Mouse (Mus musculus): ENCODE measurements around the gene Wdr43. TPM values are rescaled to one million over a fixed set of nuclear protein-coding genes. Genes with fewer than 3 reads are reported as not detected.

Gene Wdr43
- polyA plus RNA-seq, 1 experiment from 2014 or later, result 110 TPM

DNA sequence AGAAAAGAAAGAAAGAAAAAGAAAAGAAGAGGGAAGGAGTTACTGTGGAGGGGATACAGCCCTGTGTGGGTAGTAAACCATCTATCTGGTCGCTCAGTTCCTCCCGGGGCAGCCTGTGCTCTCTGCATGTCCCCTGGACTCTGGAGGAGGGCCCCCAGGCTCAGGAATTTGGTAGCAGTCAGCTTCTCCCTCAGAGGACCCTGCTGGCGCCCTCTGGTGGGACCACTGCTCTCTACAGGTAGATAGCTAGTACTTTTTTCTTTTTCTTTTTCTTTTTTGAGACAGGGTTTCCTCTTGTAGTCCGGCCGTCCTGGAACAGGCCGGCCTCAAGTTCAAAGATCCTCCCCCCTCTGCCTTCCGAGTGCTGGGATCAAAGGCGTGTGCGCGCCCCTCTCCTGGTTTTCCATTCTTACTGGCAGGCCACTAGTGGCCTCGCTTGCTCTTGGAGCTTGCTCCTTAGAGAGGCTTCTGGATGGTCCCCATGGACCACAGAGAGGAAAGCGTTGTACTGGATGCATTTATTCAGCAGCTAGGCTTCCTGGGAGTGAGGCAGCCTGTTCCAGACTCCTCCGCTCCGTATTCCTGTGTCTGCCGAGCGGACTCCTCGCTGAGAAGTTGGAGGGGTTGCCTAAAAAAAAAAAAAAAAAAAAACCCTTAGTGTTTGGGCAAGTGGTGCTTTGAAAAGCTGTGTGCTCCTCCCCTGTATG is 56.3 kb downstream of the Wdr43 start:
- no peak overlapping the region for H3K4me2 ChIP-seq (ENCODE audit: low read length)
- H3K4me3 ChIP-seq (ENCODE audit: low read depth, low read length), result no peak overlapping the region
- WGBS, result 59% methylated on average over 17 of the region's 17 CpGs
- 0 out of 2 replicates have a peak, but pooled peaks cover 3% of the 10 kb centered on the region for H3K9me3 ChIP-seq (ENCODE audit: control insufficient read depth, low read length)
- H3K27me3 ChIP-seq (replicated peaks; ENCODE audit: control insufficient read depth, insufficient read depth, low read length), result no peaks in the 10 kb centered on the region
- ATAC-seq (replicated peaks; ENCODE audit: low FRiP score, low TSS enrichment, low read depth), result no peak
- DNase-seq (ENCODE audit: low spot score), result peak; percentile 68
- no peak overlapping the region for H3K9ac ChIP-seq (ENCODE audit: low read length)
- no peaks in the 10 kb centered on the region for H3K36me3 ChIP-seq (ENCODE audit: control insufficient read depth, insufficient read depth, low read length)
- H3K27ac ChIP-seq (ENCODE audit: low read depth), result no peak overlapping the region
- no peaks in the 10 kb centered on the region for H3K4me1 ChIP-seq (replicated peaks; ENCODE audit: control insufficient read depth, insufficient read depth, low read length)

DNA sequence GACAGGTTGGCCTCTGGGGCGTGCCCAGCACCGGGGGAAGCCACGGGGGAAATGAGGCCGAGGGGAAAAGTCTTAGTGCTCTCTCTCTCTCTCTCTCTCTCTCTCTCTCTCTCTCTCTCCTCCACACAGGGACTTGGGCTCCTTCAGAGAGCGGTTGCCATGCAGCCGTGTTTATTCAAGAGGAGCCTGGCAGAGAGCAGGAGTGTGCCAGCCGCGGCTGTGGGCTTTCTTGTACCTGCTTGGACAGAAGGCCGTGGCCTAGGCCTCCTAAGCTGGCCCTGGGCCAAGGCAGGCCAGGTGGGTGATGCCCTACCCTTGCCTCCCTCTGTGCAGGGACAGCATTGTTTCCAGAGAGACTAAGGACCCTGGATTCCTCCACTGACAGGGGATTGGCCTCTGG is 57.4 kb downstream of the Wdr43 start, which contains the start of gene Togaram2:
Gene Togaram2, plus strand, starts transcription at position 170 of the 400 bp plus-strand sequence.
- no peak within 1 kb of the TSS for H3K27ac ChIP-seq (ENCODE audit: low read depth)
- no peaks in the 10 kb centered on the region for H3K4me1 ChIP-seq (replicated peaks; ENCODE audit: control insufficient read depth, insufficient read depth, low read length)
- H3K9ac ChIP-seq (ENCODE audit: low read length), result no peak within 1 kb of the TSS
- no peaks in the 10 kb centered on the region for H3K36me3 ChIP-seq (ENCODE audit: control insufficient read depth, insufficient read depth, low read length)
- no peak for ATAC-seq (replicated peaks; ENCODE audit: low FRiP score, low TSS enrichment, low read depth)
- H3K9me3 ChIP-seq (ENCODE audit: control insufficient read depth, low read length), result 0 out of 2 replicates have a peak, but pooled peaks cover 3% of the 10 kb centered on the region
- WGBS, result 44% methylated on average over 9 of the region's 9 CpGs
- DNase-seq (ENCODE audit: low spot score), result no peak
- H3K4me2 ChIP-seq (ENCODE audit: low read length), result no peak within 1 kb of the TSS
- H3K4me3 ChIP-seq (ENCODE audit: low read depth, low read length), result no peak within 1 kb of the TSS
- H3K27me3 ChIP-seq (replicated peaks; ENCODE audit: control insufficient read depth, insufficient read depth, low read length), result no peaks in the 10 kb centered on the region

DNA sequence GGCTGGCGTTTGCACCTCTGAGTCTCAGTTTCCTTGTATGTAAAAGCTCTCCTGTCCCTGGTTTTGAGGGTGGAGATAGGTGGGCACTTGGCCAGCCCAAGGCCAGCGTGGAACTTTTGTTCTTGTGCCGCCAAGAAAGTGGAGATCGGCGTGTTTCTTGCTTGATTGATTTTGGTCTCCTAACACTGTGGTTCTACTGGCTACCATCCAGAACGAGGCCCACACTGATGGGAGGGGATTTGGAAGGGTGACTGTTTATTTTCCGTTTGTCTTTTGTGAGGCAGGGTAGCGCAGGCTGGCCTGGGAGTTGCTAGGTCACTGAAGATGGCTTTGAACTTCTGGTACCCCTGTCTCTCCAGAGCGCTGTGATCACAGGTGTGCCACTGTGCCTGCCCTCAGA is 58.2 kb downstream of the Wdr43 start:
- no peak overlapping the region for H3K4me3 ChIP-seq (ENCODE audit: low read depth, low read length)
- H3K27ac ChIP-seq (ENCODE audit: low read depth), result no peak overlapping the region
- no peaks in the 10 kb centered on the region for H3K36me3 ChIP-seq (ENCODE audit: control insufficient read depth, insufficient read depth, low read length)
- 55% methylated on average over 9 of the region's 9 CpGs for WGBS
- no peaks in the 10 kb centered on the region for H3K4me1 ChIP-seq (replicated peaks; ENCODE audit: control insufficient read depth, insufficient read depth, low read length)
- no peak overlapping the region for H3K4me2 ChIP-seq (ENCODE audit: low read length)
- H3K27me3 ChIP-seq (replicated peaks; ENCODE audit: control insufficient read depth, insufficient read depth, low read length), result no peaks in the 10 kb centered on the region
- DNase-seq (ENCODE audit: low spot score) (no peak), ATAC-seq (replicated peaks; ENCODE audit: low FRiP score, low TSS enrichment, low read depth) (no peak)
- no peaks in the 10 kb centered on the region for H3K9me3 ChIP-seq (ENCODE audit: control insufficient read depth, low read length)
- H3K9ac ChIP-seq (ENCODE audit: low read length), result no peak overlapping the region

DNA sequence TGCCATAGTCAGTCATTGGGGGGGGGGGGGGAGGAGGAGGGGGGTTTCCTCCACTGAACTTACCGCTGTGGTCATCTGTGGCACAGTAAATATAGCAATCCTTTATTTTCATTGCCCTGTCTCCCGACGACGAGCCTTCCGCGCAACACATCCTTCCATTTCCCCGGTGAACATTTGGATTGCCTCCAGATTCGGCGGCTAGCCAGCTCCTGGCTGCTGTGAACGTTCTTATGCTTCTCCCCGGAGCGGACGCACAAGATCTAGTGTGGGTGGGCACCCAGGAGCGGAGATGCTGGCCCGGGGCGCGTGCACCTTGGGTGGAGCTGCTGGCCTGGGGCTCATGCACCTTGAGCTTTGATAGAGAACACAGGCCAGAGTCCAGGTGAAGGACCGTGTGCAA is 59.2 kb downstream of the Wdr43 start:
- ATAC-seq (replicated peaks; ENCODE audit: low FRiP score, low TSS enrichment, low read depth) (no peak), DNase-seq (ENCODE audit: low spot score) (no peak)
- H3K9ac ChIP-seq (ENCODE audit: low read length), result no peak overlapping the region
- no peaks in the 10 kb centered on the region for H3K36me3 ChIP-seq (ENCODE audit: control insufficient read depth, insufficient read depth, low read length)
- H3K4me2 ChIP-seq (ENCODE audit: low read length), result no peak overlapping the region
- H3K4me3 ChIP-seq (ENCODE audit: low read depth, low read length), result no peak overlapping the region
- no peaks in the 10 kb centered on the region for H3K4me1 ChIP-seq (replicated peaks; ENCODE audit: control insufficient read depth, insufficient read depth, low read length)
- H3K27ac ChIP-seq (ENCODE audit: low read depth), result no peak overlapping the region
- H3K9me3 ChIP-seq (ENCODE audit: control insufficient read depth, low read length), result no peaks in the 10 kb centered on the region
- no peaks in the 10 kb centered on the region for H3K27me3 ChIP-seq (replicated peaks; ENCODE audit: control insufficient read depth, insufficient read depth, low read length)
- 78% methylated on average over 18 of the region's 18 CpGs for WGBS

DNA sequence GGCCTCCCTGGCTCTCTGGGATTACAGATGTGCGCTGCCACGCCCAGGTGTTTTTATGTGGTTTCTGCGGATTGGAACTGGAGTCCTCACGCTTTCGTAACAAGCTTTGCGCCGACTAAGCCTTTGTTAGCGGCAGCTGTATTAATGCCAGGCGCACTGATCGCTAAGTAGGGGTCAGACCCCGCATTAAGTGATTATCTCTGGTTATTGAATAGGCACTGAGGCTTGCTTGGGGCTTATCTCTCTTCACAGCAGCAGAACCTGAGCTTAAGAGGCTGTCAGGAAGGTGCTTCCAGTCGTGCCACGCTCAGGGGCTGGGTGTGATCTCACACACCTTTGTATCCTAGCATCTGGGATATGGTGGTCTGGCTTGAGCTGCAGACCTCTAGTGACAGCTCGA is 66.0 kb downstream of the Wdr43 start:
- no peak for DNase-seq (ENCODE audit: low spot score)
- 75% methylated on average over 14 of the region's 14 CpGs for WGBS
- ATAC-seq (replicated peaks; ENCODE audit: low FRiP score, low TSS enrichment, low read depth), result no peak

DNA sequence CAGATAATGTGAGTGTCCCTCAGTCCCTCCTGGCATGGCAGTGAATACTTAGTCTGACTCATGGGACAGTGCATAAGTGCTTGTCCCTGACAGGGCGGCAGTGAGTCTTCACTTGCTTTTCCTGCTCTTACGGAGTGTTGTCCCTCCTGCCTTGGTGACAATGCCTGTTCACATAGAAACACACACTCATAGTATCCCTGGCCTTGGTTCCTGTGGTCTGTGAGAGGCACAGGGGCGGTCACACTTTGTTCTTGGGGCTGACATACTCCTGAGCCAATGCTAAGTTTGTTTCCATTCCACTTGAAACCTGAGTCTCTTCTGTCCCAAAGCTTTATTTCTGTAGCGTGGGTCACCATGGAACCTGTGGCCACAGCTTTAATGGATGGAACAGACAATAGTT is 66.7 kb downstream of the Wdr43 start:
- ATAC-seq (replicated peaks; ENCODE audit: low FRiP score, low TSS enrichment, low read depth) (no peak), DNase-seq (ENCODE audit: low spot score) (no peak)
- WGBS, result 81% methylated on average over 4 of the region's 4 CpGs
- no peak overlapping the region for H3K27ac ChIP-seq (ENCODE audit: low read depth)
- H3K9me3 ChIP-seq (ENCODE audit: control insufficient read depth, low read length), result no peaks in the 10 kb centered on the region
- no peaks in the 10 kb centered on the region for H3K36me3 ChIP-seq (ENCODE audit: control insufficient read depth, insufficient read depth, low read length)
- H3K4me1 ChIP-seq (replicated peaks; ENCODE audit: control insufficient read depth, insufficient read depth, low read length), result no peaks in the 10 kb centered on the region
- no peaks in the 10 kb centered on the region for H3K27me3 ChIP-seq (replicated peaks; ENCODE audit: control insufficient read depth, insufficient read depth, low read length)
- no peak overlapping the region for H3K9ac ChIP-seq (ENCODE audit: low read length)
- no peak overlapping the region for H3K4me3 ChIP-seq (ENCODE audit: low read depth, low read length)
- H3K4me2 ChIP-seq (ENCODE audit: low read length), result no peak overlapping the region

More for the DNA sequence above, 66.0 kb downstream of the Wdr43 start:
- no peaks in the 10 kb centered on the region for H3K4me1 ChIP-seq (replicated peaks; ENCODE audit: control insufficient read depth, insufficient read depth, low read length)
- no peaks in the 10 kb centered on the region for H3K9me3 ChIP-seq (ENCODE audit: control insufficient read depth, low read length)
- H3K4me3 ChIP-seq (ENCODE audit: low read depth, low read length), result no peak overlapping the region
- no peaks in the 10 kb centered on the region for H3K27me3 ChIP-seq (replicated peaks; ENCODE audit: control insufficient read depth, insufficient read depth, low read length)
- no peaks in the 10 kb centered on the region for H3K36me3 ChIP-seq (ENCODE audit: control insufficient read depth, insufficient read depth, low read length)
- H3K27ac ChIP-seq (ENCODE audit: low read depth), result no peak overlapping the region
- H3K9ac ChIP-seq (ENCODE audit: low read length), result no peak overlapping the region
- no peak overlapping the region for H3K4me2 ChIP-seq (ENCODE audit: low read length)

DNA sequence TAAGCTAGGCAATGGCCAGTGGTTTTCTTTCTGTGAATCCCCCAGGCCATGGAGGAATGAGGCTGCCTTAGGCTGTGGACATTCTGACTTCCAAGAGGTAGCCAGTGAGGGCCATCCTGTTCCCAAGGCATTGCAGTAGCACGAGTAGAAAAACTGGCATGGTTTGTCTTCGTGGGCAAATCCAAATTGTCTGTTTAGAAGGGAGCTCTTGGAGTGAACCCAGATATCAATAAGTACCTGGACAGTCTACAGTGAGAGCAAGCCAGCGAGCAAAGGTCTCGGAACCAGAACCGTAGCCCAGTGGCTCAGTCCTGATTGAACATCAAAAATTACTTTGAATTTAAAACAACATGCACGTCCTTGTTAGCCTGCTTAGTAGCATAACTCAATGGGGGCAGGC is 67.6 kb downstream of the Wdr43 start:
- Histone ChIP-seq H3K9me3 (ENCODE audit: control insufficient read depth, low read length) (no peaks in the 10 kb centered on the region), H3K4me3 (ENCODE audit: low read depth, low read length) (no peak overlapping the region), H3K27me3 (replicated peaks; ENCODE audit: control insufficient read depth, insufficient read depth, low read length) (no peaks in the 10 kb centered on the region), H3K4me2 (ENCODE audit: low read length) (no peak overlapping the region), H3K36me3 (ENCODE audit: control insufficient read depth, insufficient read depth, low read length) (no peaks in the 10 kb centered on the region), H3K9ac (ENCODE audit: low read length) (no peak overlapping the region), H3K27ac (ENCODE audit: low read depth) (no peak overlapping the region), H3K4me1 (replicated peaks; ENCODE audit: control insufficient read depth, insufficient read depth, low read length) (no peaks in the 10 kb centered on the region)
- ATAC-seq (replicated peaks; ENCODE audit: low FRiP score, low TSS enrichment, low read depth), result no peak
- DNase-seq (ENCODE audit: low spot score), result no peak
- 87% methylated on average over 6 of the region's 6 CpGs for WGBS

DNA sequence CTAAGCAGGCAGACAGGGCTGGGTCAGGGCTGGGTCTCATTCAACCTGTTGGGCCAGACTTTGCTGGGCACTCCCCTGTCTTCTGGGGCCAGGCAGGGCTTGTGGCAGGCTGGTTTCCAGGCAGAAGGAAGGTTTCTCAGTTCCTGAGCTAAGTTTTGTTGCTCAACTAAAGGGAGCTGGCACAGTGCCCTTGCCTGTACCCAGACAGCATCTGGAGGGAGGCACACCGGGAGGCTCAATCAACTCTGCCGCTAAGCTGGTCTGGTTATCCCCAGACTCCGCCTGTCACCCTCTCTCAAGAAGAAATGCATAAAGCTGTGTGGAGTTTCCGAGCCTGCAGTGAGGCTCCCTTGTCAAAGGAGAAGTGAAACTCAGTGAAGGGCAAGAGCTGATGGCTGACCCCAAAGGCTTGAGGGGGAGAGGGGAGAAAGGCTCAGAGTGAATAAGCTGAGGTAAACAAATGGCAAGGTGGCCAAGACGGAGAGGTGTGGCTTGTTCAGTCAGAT is 68.5 kb downstream of the Wdr43 start:
- no peaks in the 10 kb centered on the region for H3K27me3 ChIP-seq (replicated peaks; ENCODE audit: control insufficient read depth, insufficient read depth, low read length)
- H3K36me3 ChIP-seq (ENCODE audit: control insufficient read depth, insufficient read depth, low read length), result no peaks in the 10 kb centered on the region
- H3K4me3 ChIP-seq (ENCODE audit: low read depth, low read length), result no peak overlapping the region
- H3K4me1 ChIP-seq (replicated peaks; ENCODE audit: control insufficient read depth, insufficient read depth, low read length), result no peaks in the 10 kb centered on the region
- no peak overlapping the region for H3K27ac ChIP-seq (ENCODE audit: low read depth)
- DNase-seq (ENCODE audit: low spot score) (no peak), ATAC-seq (replicated peaks; ENCODE audit: low FRiP score, low TSS enrichment, low read depth) (no peak)
- H3K9ac ChIP-seq (ENCODE audit: low read length), result no peak overlapping the region
- no peak overlapping the region for H3K4me2 ChIP-seq (ENCODE audit: low read length)
- H3K9me3 ChIP-seq (ENCODE audit: control insufficient read depth, low read length), result no peaks in the 10 kb centered on the region
- 48% methylated on average over 5 of the region's 5 CpGs for WGBS

DNA sequence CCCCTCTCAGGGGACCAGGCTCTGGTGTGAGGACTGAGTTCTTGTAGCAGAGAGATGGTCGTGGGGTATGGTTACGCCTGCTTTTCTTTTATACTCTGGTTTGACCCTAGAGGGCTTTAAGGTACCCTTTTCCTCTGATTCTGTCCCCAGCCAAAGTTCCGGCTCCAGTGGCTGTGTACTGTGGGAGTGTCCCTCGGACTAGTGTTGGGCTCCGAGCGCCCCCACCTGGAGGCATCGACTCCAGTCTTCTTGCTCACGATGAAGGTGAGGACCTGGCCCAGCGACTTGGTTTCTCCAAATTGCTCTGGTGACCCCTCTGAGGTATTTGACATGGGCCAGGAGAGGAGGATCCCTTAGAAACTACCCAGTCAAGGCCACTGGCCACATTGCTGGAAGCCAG is 71.7 kb downstream of the Wdr43 start:
- Histone ChIP-seq H3K27ac (ENCODE audit: low read depth) (no peak overlapping the region), H3K9ac (ENCODE audit: low read length) (no peak overlapping the region), H3K4me3 (ENCODE audit: low read depth, low read length) (no peak overlapping the region), H3K36me3 (ENCODE audit: control insufficient read depth, insufficient read depth, low read length) (no peaks in the 10 kb centered on the region), H3K9me3 (ENCODE audit: control insufficient read depth, low read length) (no peaks in the 10 kb centered on the region), H3K4me2 (ENCODE audit: low read length) (no peak overlapping the region), H3K4me1 (replicated peaks; ENCODE audit: control insufficient read depth, insufficient read depth, low read length) (no peaks in the 10 kb centered on the region), H3K27me3 (replicated peaks; ENCODE audit: control insufficient read depth, insufficient read depth, low read length) (no peaks in the 10 kb centered on the region)
- 71% methylated on average over 9 of the region's 9 CpGs for WGBS
- ATAC-seq (replicated peaks; ENCODE audit: low FRiP score, low TSS enrichment, low read depth) (no peak), DNase-seq (ENCODE audit: low spot score) (no peak)
